Mouse (Mus musculus): ENCODE measurements around the gene Vmn2r11.
"Not testable (repeated sequence)": the region's sequence is repeated elsewhere in the genome, so short reads cannot be mapped to it uniquely, and the experiment has no call there.

Vmn2r11 gene

GRCm38 (mm10) chr5:109059469-109059868, at the start of gene Vmn2r11:
Gene Vmn2r11, minus strand, starts transcription at chr5:109059569.
- DNase-seq = not testable (repeated sequence)

- not testable (repeated sequence) for DNase-seq
These were observed 38.5 kb upstream of the Vmn2r11 start, which contains the start of gene Vmn2r12 for GRCm38 (mm10) chr5:109097850-109098249. Gene Vmn2r12, minus strand, starts transcription at chr5:109097950.

- not testable (repeated sequence) for DNase-seq
These were observed 37.1 kb upstream of the Vmn2r11 start for GRCm38 (mm10) chr5:109096482-109096881.

- DNase-seq = peak in 1 of 2 experiments; percentile 8
These were observed 12.6 kb upstream of the Vmn2r11 start for GRCm38 (mm10) chr5:109072016-109072415.

GRCm38 (mm10) chr5:109055286-109055685, 4.1 kb downstream of the Vmn2r11 start:
- DNase-seq = no peak

- peak in 1 of 2 experiments; percentile 14 for DNase-seq
These were observed 26.8 kb downstream of the Vmn2r11 start for GRCm38 (mm10) chr5:109032591-109032990.

GRCm38 (mm10) chr5:109006427-109006826, 52.9 kb downstream of the Vmn2r11 start, which contains the start of gene Vmn2r10:
Gene Vmn2r10, minus strand, starts transcription at chr5:109006527.
- not testable (repeated sequence) for DNase-seq
